Mouse (Mus musculus) induced T-regulatory cell, adult 2 months (primary cell): ENCODE results near the gene Xab2.
"Not testable (repeated sequence)": the region's sequence is repeated elsewhere in the genome, so short reads cannot be mapped to it uniquely, and the experiment has no call there.

ENCODE experiments used
- DNase-seq: peaks from one replicate; pipeline ENCODE4 v3.0.0-alpha.2; 2012; ENCODE audit warnings: low read depth

The Xab2 gene

GRCm38 (mm10) chr8:3609046-3609815 is 11.9 kb downstream of the Xab2 start:
- no peak for DNase-seq

DNA sequence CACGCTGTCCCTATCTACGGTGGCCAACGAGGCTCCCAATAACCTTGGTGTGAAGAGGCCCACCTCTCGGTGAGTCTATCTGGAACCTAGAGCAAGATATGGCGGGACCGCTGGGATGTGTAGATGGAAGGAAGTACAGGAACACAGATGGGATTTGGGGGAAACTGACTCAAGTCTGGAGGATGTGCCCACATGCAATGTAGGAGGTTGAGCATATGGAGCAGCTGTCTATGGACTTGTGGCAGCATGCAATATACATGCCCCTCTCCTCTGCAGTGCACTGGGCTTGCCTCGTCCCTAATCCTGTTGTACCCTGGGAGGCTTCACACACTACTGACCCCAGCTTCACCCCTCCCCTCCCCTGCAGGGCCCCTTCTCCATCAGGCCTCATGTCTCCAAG is 13.3 kb downstream of the Xab2 start:
- no peak for DNase-seq

GRCm38 (mm10) chr8:3606593-3606992 is 14.5 kb downstream of the Xab2 start:
- no peak for DNase-seq

- no peak for DNase-seq
These were observed 17.7 kb downstream of the Xab2 start for GRCm38 (mm10) chr8:3603439-3603838.

DNA sequence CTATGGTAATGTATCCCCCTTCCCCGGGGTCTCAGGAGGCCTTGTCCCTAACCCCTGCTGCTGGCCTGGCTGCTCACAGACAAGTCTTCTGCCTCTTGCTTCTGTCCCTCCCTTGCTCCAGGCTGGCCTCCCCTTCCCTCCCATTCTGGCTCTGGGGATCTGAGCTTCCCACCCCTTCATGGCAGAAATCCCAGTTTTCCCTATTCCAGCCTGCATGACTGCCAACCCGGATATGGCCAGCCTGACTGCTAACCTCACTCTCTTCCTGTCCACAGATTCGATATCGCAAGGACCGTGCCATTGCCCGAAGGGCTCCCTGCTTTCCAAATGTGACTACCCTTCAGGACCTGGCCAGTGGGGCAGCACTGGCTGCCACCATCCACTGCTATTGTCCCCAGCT is 20.7 kb downstream of the Xab2 start:
- DNase-seq, result no peak

DNA sequence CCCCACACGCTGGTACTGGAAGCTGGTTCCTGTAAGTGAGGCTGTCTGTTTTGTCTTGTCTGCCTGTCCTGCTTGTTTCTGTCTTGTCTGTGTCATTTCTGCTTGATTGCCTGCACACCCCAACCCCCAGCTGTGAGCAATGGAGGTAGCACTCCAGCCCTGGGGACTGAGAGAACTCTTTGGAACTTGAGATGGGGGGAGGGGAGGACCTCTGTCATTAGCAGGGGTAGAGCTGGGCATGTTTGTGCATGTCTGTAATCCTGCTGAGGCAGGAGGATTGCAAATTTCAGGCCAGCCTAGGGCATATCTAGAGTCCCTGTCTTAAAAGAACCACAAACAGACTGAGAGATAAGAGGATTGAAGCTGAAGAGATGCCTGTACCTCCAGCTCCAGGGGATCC is 21.9 kb downstream of the Xab2 start:
- no peak for DNase-seq

GRCm38 (mm10) chr8:3598054-3598453 is 23.1 kb downstream of the Xab2 start:
- no peak for DNase-seq

- no peak for DNase-seq
These were observed 26.6 kb downstream of the Xab2 start for GRCm38 (mm10) chr8:3594466-3594865.

DNA sequence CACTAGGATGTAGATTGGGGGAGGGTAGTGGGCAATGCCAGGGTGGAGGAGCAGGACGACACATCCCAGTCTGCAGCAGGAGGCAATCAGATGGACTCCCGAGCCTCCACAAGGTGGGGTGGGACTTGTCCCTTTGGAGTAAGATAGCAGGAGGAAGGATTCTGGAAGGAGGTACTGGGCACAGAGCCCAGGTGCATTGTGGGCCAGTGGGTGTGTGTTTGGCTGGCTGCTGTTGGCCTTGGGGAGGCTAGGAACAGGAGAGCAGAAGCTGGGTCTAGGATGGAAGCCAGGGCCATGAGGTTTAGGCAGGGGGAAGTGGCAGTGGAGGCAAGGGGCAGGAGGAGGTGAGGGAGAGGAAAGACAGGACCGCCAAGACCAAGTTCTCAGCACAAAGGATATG is 27.6 kb downstream of the Xab2 start:
- no peak for DNase-seq

GRCm38 (mm10) chr8:3588258-3588633 is 32.9 kb downstream of the Xab2 start:
- DNase-seq, result no peak

- peak; percentile 58 for DNase-seq
These were observed 33.5 kb downstream of the Xab2 start for GRCm38 (mm10) chr8:3587391-3588257.

GRCm38 (mm10) chr8:3586993-3587390 is 34.1 kb downstream of the Xab2 start, which contains the start of gene Camsap3:
Gene Camsap3, plus strand, starts transcription at chr8:3587293.
- DNase-seq, result peak; percentile 6

GRCm38 (mm10) chr8:3586452-3586851 is 34.7 kb downstream of the Xab2 start:
- no peak for DNase-seq

DNA sequence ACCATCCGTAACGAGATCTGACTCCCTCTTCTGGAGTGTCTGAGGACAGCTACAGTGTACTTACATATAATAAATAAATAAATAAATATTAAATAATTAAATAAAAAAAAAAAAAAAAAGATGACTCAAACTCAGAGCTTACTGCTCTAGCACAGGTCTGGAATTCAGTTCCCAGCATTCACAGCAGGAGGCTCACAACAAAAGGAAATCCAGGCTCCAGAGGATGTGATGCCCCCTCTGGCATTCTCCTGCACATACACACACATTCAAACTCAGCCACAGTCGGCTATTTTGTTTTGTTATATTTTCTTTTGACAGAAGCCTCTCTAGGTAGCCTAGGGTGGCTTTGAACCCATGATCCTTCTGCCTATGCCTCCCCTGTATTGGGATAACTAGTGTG is 39.2 kb downstream of the Xab2 start:
- not testable (repeated sequence) for DNase-seq

- no peak for DNase-seq
These were observed 41.4 kb downstream of the Xab2 start for GRCm38 (mm10) chr8:3579390-3580364.

GRCm38 (mm10) chr8:3576211-3576960 is 44.7 kb downstream of the Xab2 start:
- DNase-seq, result no peak

- no peak for DNase-seq
These were observed 46.6 kb downstream of the Xab2 start for GRCm38 (mm10) chr8:3574546-3574945.

DNA sequence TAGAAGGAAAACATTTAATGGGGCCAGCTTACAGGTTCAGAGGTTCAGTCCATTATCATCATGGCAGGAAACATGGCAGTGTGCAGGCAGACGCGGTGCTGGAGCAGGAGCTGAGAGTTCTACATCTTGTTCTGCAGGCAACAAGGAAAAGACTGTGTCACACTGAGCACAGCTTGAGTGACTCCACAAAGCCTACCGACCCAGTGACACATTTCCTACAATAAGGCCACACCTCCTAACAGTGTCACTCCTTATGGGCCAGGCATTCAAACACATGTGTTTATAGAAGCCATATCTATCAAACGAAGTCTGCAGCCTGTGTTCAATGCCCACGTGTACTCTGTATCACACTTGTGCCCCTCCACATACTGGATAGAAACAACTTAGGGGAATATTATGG is 51.3 kb downstream of the Xab2 start:
- DNase-seq, result no peak

DNA sequence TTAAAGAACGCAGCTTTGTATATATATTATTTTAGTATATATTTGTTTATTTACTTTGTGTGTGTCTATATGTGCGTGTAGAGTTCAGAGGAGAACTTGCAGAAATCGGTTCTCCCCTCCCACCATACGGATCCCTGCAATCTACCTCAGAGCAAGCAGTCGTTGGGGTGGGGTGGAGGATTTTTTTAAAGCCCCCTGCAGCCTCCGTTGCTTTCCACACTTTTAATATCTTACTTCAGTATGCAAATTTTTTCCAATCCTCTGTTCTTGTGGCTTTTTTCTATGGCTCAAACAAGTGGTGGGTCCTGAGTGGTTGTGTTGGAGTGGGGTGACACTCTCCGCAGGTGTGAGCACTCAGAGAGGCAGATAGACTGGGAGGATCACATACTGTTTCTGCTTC is 52.7 kb downstream of the Xab2 start:
- no peak for DNase-seq

- DNase-seq, result no peak
These were observed 53.3 kb downstream of the Xab2 start, which contains the start of gene C330021F23Rik for GRCm38 (mm10) chr8:3567641-3568371. Gene C330021F23Rik, plus strand, starts transcription at chr8:3567990.
